Mouse (Mus musculus) small intestine, adult 2 months (tissue): Measurements from ENCODE around the gene Gm14403.
"Not testable (repeated sequence)": the region's sequence is repeated elsewhere in the genome, so short reads cannot be mapped to it uniquely, and the experiment has no call there.

Source experiments
- CTCF ChIP-seq: fragments of 200-500 bp; IDR thresholded peaks from 2 replicates; pipeline ENCODE4 v1.5.1; 2012; ENCODE audit warnings: low read depth, mild to moderate bottlenecking, control low read depth, inconsistent platforms, low read length, moderate library complexity, mixed read lengths; ENCODE audit not compliant: insufficient replicate concordance, insufficient read length; ENCODE audit errors: extremely low read depth
- POLR2A ChIP-seq: fragments of 200-500 bp; IDR thresholded peaks from 2 replicates; pipeline ENCODE4 v1.6.1; 2012; ENCODE audit warnings: low read depth, mild to moderate bottlenecking, control low read depth, inconsistent platforms, low read length, moderate library complexity

DNA sequence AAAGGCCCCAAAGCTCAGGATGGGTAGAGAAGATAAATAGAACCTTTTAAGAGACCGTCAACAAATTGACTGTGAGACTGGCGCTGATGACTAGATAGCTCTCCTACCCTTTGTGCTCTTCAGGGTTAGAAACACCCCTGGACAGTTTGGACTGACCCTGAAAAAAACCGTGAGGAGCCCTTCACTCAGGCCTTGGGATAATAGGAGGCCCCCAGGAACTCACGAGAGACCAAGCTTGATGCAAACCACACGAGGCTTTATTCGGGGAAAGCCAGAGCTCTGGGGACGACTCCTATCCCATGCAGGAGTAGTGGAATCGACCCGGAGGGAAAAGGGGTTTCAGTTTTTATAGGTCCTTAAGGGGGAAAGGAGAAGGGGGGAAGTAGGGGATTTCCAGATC is 19.7 kb downstream of the Gm14403 start:
- not testable (repeated sequence) for TF ChIP-seq CTCF, POLR2A
